Mouse (Mus musculus) ES-Bruce4 (cell line): ENCODE measurements at regions not wholly inside any gene's neighbourhood (a gene's known extent, or its start where the extent isn't known, plus 50 kb on each side); places are given as distances from the start of the nearest gene placed in this dataset.

ENCODE experiments used
- CTCF ChIP-seq: IDR thresholded peaks from one replicate; pipeline ENCODE4 v1.8.1; 2011; ENCODE audit warnings: low read depth, low read length
- EP300 ChIP-seq: IDR thresholded peaks from 2 replicates; pipeline ENCODE4 v1.6.1; 2011; ENCODE audit warnings: low read depth, low read length; ENCODE audit not compliant: insufficient read depth
- POLR2A ChIP-seq: IDR thresholded peaks from one replicate; pipeline ENCODE4 v1.8.1; 2011; ENCODE audit warnings: low read length; ENCODE audit not compliant: insufficient read depth

- no peak for TF ChIP-seq POLR2A
- TF ChIP-seq CTCF = no peak
- no peak for TF ChIP-seq EP300
Observed at GRCm38 (mm10) chr3:38046611-38047010, 322.3 kb upstream of the Gm5148 start.
